Mouse (Mus musculus) CH12.LX (cell line): ENCODE data around the gene Deup1. TPM values are rescaled to one million over a fixed set of nuclear protein-coding genes. Genes with fewer than 3 reads are reported as not detected.

Source experiments
- DNase-seq: peaks from one replicate; pipeline ENCODE4 v3.0.0-alpha.2; 2013; ENCODE audit errors: extremely low read depth
- H3K27ac ChIP-seq: 2 replicates; pipeline ENCODE4 v1.5.1; 2012; ENCODE audit warnings: low read depth, mild to moderate bottlenecking, control low read depth, moderate library complexity; ENCODE audit not compliant: insufficient read depth
- H3K27me3 ChIP-seq: replicated peaks from 2 replicates; pipeline ENCODE3; 2012; ENCODE audit warnings: inconsistent platforms
- H3K36me3 ChIP-seq, 2 experiments: replicated peaks in 1 of 2; 2 replicates each; pipeline versions ENCODE3 to v1.6.1; 2012; ENCODE audit warnings: inconsistent platforms in 1 of 2, low read length in 1 of 2, mild to moderate bottlenecking in 1 of 2, mixed read lengths in 1 of 2, moderate library complexity in 1 of 2; ENCODE audit not compliant: control insufficient read depth in 1 of 2, insufficient read depth in 1 of 2
- H3K4me1 ChIP-seq, 2 experiments: 2 replicates each; pipeline ENCODE4 v1.6.1; 2012; ENCODE audit warnings: inconsistent platforms in 1 of 2, moderate library complexity in 1 of 2; ENCODE audit not compliant: insufficient read depth in 2 of 2, control insufficient read depth in 1 of 2
- H3K4me2 ChIP-seq: 2 replicates; pipeline ENCODE4 v1.6.1; 2012; ENCODE audit warnings: low read depth, mild to moderate bottlenecking, control low read depth; ENCODE audit not compliant: poor library complexity, insufficient read depth, severe bottlenecking
- H3K4me3 ChIP-seq, 3 experiments: fragments of 150-350 bp in 1 of 3; sonication (generic) in 1 of 3; replicated peaks in 1 of 3; 2 replicates each; pipeline versions ENCODE3 to v1.5.1; 2011 to 2012; ENCODE audit warnings: low read depth in 2 of 3, low read length in 2 of 3, mild to moderate bottlenecking in 2 of 3, moderate library complexity in 2 of 3, control low read depth in 1 of 3, improper control_type of control experiment in 1 of 3, inconsistent platforms in 1 of 3, mixed read lengths in 1 of 3; ENCODE audit not compliant: poor library complexity in 1 of 3
- H3K79me2 ChIP-seq: replicated peaks from 2 replicates; pipeline ENCODE4 v1.6.1; 2012; ENCODE audit warnings: mild to moderate bottlenecking, moderate library complexity; ENCODE audit not compliant: control insufficient read depth, poor library complexity, insufficient read depth, severe bottlenecking; ENCODE audit errors: extremely low read depth
- H3K9ac ChIP-seq: 2 replicates; pipeline ENCODE4 v1.6.1; 2012; ENCODE audit warnings: low read depth, mild to moderate bottlenecking, control low read depth, moderate library complexity; ENCODE audit not compliant: insufficient read depth
- H3K9me3 ChIP-seq: replicated peaks from 2 replicates; pipeline ENCODE3; 2012; ENCODE audit warnings: low read length, inconsistent platforms, mixed read lengths
- BHLHE40 ChIP-seq: IDR thresholded peaks from 2 replicates; pipeline ENCODE4 v1.6.1; 2011; ENCODE audit warnings: mild to moderate bottlenecking, low read depth, low read length, improper control_type of control experiment
- CHD1 ChIP-seq: IDR thresholded peaks from 2 replicates; pipeline ENCODE4 v1.6.1; 2012; ENCODE audit warnings: low read depth, low read length, improper control_type of control experiment, inconsistent platforms
- ELF1 ChIP-seq: IDR thresholded peaks from 2 replicates; pipeline ENCODE4 v1.6.1; 2014; ENCODE audit warnings: low read depth, mild to moderate bottlenecking, inconsistent platforms, low read length, improper control_type of control experiment
- EP300 ChIP-seq: IDR thresholded peaks from 2 replicates; pipeline ENCODE4 v1.6.1; 2011; ENCODE audit warnings: low read length, improper control_type of control experiment
- HCFC1 ChIP-seq: IDR thresholded peaks from 2 replicates; pipeline ENCODE4 v1.6.1; 2012; ENCODE audit warnings: low read depth, mild to moderate bottlenecking, inconsistent platforms, low read length, improper control_type of control experiment
- MAFK ChIP-seq: IDR thresholded peaks from 2 replicates; pipeline ENCODE4 v1.6.1; 2011; ENCODE audit warnings: low read length, improper control_type of control experiment; ENCODE audit not compliant: insufficient replicate concordance
- MAX ChIP-seq: IDR thresholded peaks from 2 replicates; pipeline ENCODE4 v1.6.1; 2011; ENCODE audit warnings: low read length, improper control_type of control experiment
- MEF2A ChIP-seq: IDR thresholded peaks from 2 replicates; pipeline ENCODE4 v1.6.1; 2014; ENCODE audit warnings: low read depth, mild to moderate bottlenecking, inconsistent platforms, low read length, improper control_type of control experiment, borderline replicate concordance
- PAX5 ChIP-seq: IDR thresholded peaks from 2 replicates; pipeline ENCODE4 v1.6.1; 2012; ENCODE audit warnings: low read length, inconsistent platforms, mixed read lengths
- POLR2A ChIP-seq: IDR thresholded peaks from 2 replicates; pipeline ENCODE4 v1.6.1; 2011; ENCODE audit warnings: low read depth, mild to moderate bottlenecking, improper control_type of control experiment, low read length
- POLR2AphosphoS2 ChIP-seq: IDR thresholded peaks from 2 replicates; pipeline ENCODE4 v1.6.1; 2011; ENCODE audit warnings: low read depth, low read length, improper control_type of control experiment
- RAD21 ChIP-seq: IDR thresholded peaks from 2 replicates; pipeline ENCODE4 v1.6.1; 2011; ENCODE audit warnings: low read depth, mild to moderate bottlenecking, low read length, improper control_type of control experiment, moderate library complexity
- RCOR1 ChIP-seq: conservative IDR thresholded peaks from 2 replicates; pipeline ENCODE4 v1.6.1; 2012; ENCODE audit warnings: low read depth, mild to moderate bottlenecking, inconsistent platforms, low read length, improper control_type of control experiment
- SIN3A ChIP-seq: IDR thresholded peaks from 2 replicates; pipeline ENCODE4 v1.6.1; 2012; ENCODE audit warnings: low read length, improper control_type of control experiment, inconsistent platforms
- TBP ChIP-seq: conservative IDR thresholded peaks from 2 replicates; pipeline ENCODE4 v1.6.1; 2011; ENCODE audit warnings: low read depth, low read length, improper control_type of control experiment
- TCF12 ChIP-seq: IDR thresholded peaks from 2 replicates; pipeline ENCODE4 v1.6.1; 2014; ENCODE audit warnings: low read depth, mild to moderate bottlenecking, inconsistent platforms, low read length, improper control_type of control experiment
- USF1 ChIP-seq: IDR thresholded peaks from 2 replicates; pipeline ENCODE4 v1.6.1; 2014; ENCODE audit warnings: low read depth, mild to moderate bottlenecking, inconsistent platforms, low read length, improper control_type of control experiment
- ZMIZ1 ChIP-seq: IDR thresholded peaks from 2 replicates; pipeline ENCODE4 v1.6.1; 2012; ENCODE audit warnings: low read depth, mild to moderate bottlenecking, inconsistent platforms, low read length, improper control_type of control experiment
- dilution Hi-C: fragments of 300-500 bp; cut with MboI; formaldehyde crosslinking; loops from 2 replicates; pipeline ENCODE4 v1.14.3; 2020; ENCODE audit warnings: low sequenced_read_pairs; ENCODE audit not compliant: extremely low pct_unique_long_range_greater_than_20kb, extremely low pct_ligation_motif_present
- in situ Hi-C: fragments of 300-500 bp; cut with MboI; formaldehyde crosslinking; loops from 3 replicates; pipeline ENCODE4 v1.14.3; 2019; ENCODE audit warnings: low sequenced_read_pairs, low pct_ligation_motif_present, low pct_unique_long_range_greater_than_20kb, mixed read lengths
- polyA plus RNA-seq: library from polyadenylated mRNA; unstranded; fragments of >175 nt; gene quantifications from 2 replicates; pipeline ENCODE4 v1.2.1, GENCODE M21; 2012; ENCODE audit warnings: low read depth; ENCODE audit not compliant: insufficient read length
- total RNA-seq, 2 experiments: library from RNA; depleted of rRNA; stranded (reverse); fragments of 300-350 nt in 1 of 2; fragments of >200 nt in 1 of 2; gene quantifications; 2 replicates each; pipeline ENCODE4 v1.2.3; 2012 to 2014

Gene Deup1
- total and polyA plus RNA-seq, 3 experiments = 0.04 to 0.42 (median 0.29) TPM

DNA sequence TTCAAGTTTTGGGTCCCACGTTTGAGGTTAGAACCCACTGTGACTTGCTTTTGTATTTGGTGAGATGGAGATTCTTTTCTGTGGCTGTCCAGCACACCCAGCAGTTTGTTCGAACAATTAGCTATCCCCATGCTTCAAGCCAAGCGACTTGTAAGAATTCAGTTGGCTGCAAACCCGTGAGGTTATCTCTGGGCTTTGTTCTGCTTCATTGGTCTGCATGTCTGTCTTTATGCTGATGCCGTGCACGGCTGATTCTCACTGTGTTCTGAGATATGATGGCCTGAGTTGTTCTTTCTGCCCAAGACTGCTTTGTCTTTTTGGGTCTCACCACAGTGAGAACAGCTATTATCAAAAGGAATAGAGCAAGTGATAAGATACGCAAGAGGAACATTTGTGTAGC, 10.7 kb downstream of the Deup1 start:
- in situ Hi-C loops (no loop called here), dilution Hi-C loops (no loop called here)
- no peak overlapping the region for H3K4me2 ChIP-seq

DNA sequence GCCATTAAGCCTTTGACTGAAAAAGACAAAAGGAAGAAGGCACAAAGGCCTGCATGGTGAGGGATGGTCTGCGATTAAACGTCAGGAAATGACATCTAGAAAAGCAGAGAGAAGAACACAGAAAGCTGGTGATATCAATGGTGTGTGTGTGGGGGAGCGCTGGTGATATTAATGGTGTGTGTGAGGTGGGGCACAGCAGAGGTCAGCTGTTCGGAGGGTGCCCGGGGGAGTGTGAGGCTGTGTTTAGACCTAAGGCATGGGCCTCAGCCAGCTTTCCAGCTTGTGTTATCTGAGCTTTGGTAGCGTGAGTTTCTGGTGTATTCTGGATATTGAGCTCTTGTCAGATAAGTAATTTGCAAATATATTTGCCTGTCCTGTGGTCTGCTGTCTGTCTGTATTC, 11.3 kb downstream of the Deup1 start:
- H3K27ac ChIP-seq = no peak overlapping the region
- H3K27me3 ChIP-seq = no peaks in the 10 kb centered on the region
- no peak overlapping the region for H3K4me3 ChIP-seq
- dilution Hi-C loops = no loop called here
- in situ Hi-C loops = no loop called here
- no peaks in the 10 kb centered on the region for H3K36me3 ChIP-seq
- TF ChIP-seq MAFK (no peak), EP300 (no peak), POLR2AphosphoS2 (no peak), ZMIZ1 (no peak), ELF1 (no peak), SIN3A (no peak), RAD21 (no peak), TCF12 (no peak), TBP (no peak), BHLHE40 (no peak), MEF2A (no peak), POLR2A (no peak), CHD1 (no peak), HCFC1 (no peak), MAX (no peak), USF1 (no peak), RCOR1 (no peak), PAX5 (no peak)
- no peaks in the 10 kb centered on the region for H3K9me3 ChIP-seq
- no peak overlapping the region for H3K9ac ChIP-seq
- peaks cover 21 to 54% of the 10 kb centered on the region in 2 experiments for H3K4me1 ChIP-seq
- DNase-seq = no peak
- H3K79me2 ChIP-seq = no peaks in the 10 kb centered on the region
- H3K4me2 ChIP-seq = no peak overlapping the region

More for the DNA sequence above, 10.7 kb downstream of the Deup1 start:
- no peak overlapping the region; the same call in 1 of the 2 replicates for H3K9ac ChIP-seq
- H3K36me3 ChIP-seq = no peaks in the 10 kb centered on the region
- H3K27ac ChIP-seq = no peak overlapping the region
- no peaks in the 10 kb centered on the region for H3K27me3 ChIP-seq
- DNase-seq = no peak
- H3K4me3 ChIP-seq = no peak overlapping the region
- no peaks in the 10 kb centered on the region for H3K9me3 ChIP-seq
- H3K79me2 ChIP-seq = no peaks in the 10 kb centered on the region
- TF ChIP-seq RCOR1 = no peak
- H3K4me1 ChIP-seq = peaks cover 21 to 54% of the 10 kb centered on the region in 2 experiments
